Mouse (Mus musculus) layer of hippocampus, adult 9-10 months (tissue): ENCODE measurements around the gene Yaf2.
"Not testable (repeated sequence)": the region's sequence is repeated elsewhere in the genome, so short reads cannot be mapped to it uniquely, and the experiment has no call there.

Experiments used
- DNase-seq: peaks from one replicate; pipeline ENCODE4 v3.0.0; 2022; ENCODE audit warnings: low spot score

Yaf2 gene

GRCm38 (mm10) chr15:93252396-93252795 is 84.3 kb downstream of the Yaf2 start:
- DNase-seq, result no peak

- no peak for DNase-seq
These were observed 85.0 kb downstream of the Yaf2 start for GRCm38 (mm10) chr15:93251553-93252250.

- DNase-seq, result no peak
These were observed 93.5 kb downstream of the Yaf2 start for GRCm38 (mm10) chr15:93243202-93243601.

GRCm38 (mm10) chr15:93236456-93236855 is 100.3 kb downstream of the Yaf2 start:
- not testable (repeated sequence) for DNase-seq
